Mouse (Mus musculus): ENCODE results near the gene Cldn4. TPM values are rescaled to one million over a fixed set of nuclear protein-coding genes. Genes with fewer than 3 reads are reported as not detected.
"Not testable (repeated sequence)": the region's sequence is repeated elsewhere in the genome, so short reads cannot be mapped to it uniquely, and the experiment has no call there.

Gene Cldn4
- total RNA-seq, 2 experiments from 2014 or later = not detected

GRCm38 (mm10) chr5:134965852-134966821, 19.4 kb upstream of the Cldn4 start:
- peak in 1 of 2 experiments; percentile 61 for DNase-seq (ENCODE audit: extremely low spot score in 1 of 2, low spot score in 2 of 2)
- intact Hi-C loops (cut with DNase I) = loop anchor here (1.0 kb wide), 1 partner anchor 59 kb away; no protein-coding TSS in a partner anchor

GRCm38 (mm10) chr5:134965473-134965851, 18.7 kb upstream of the Cldn4 start:
- peak; percentile 62 to 78 for DNase-seq (ENCODE audit: extremely low spot score in 1 of 2, low spot score in 2 of 2)
- intact Hi-C loops (cut with DNase I) = loop anchor here (1.0 kb wide), 1 partner anchor 58 kb away; no protein-coding TSS in a partner anchor

- intact Hi-C loops (cut with DNase I) = loop anchor here (1.0 kb wide), 1 partner anchor 57 kb away; no protein-coding TSS in a partner anchor
- not testable (repeated sequence) for DNase-seq (ENCODE audit: extremely low spot score in 1 of 2, low spot score in 2 of 2)
These were observed 17.9 kb upstream of the Cldn4 start for GRCm38 (mm10) chr5:134964655-134965054.

GRCm38 (mm10) chr5:134963546-134963945, 16.8 kb upstream of the Cldn4 start:
- intact Hi-C loops (cut with DNase I) = no loop called here
- peak in 1 of 2 experiments; percentile 56 for DNase-seq (ENCODE audit: extremely low spot score in 1 of 2, low spot score in 2 of 2)

- no peak for DNase-seq (ENCODE audit: extremely low spot score in 1 of 2, low spot score in 2 of 2)
- intact Hi-C loops (cut with DNase I) = no loop called here
These were observed 14.8 kb upstream of the Cldn4 start for GRCm38 (mm10) chr5:134961519-134961918.

GRCm38 (mm10) chr5:134960430-134960829, 13.7 kb upstream of the Cldn4 start:
- DNase-seq (ENCODE audit: extremely low spot score in 1 of 2, low spot score in 2 of 2) = no peak
- intact Hi-C loops (cut with DNase I) = no loop called here

- intact Hi-C loops (cut with DNase I) = no loop called here
- no peak for DNase-seq (ENCODE audit: extremely low spot score in 1 of 2, low spot score in 2 of 2)
These were observed 12.4 kb upstream of the Cldn4 start for GRCm38 (mm10) chr5:134959114-134959513.

- DNase-seq (ENCODE audit: extremely low spot score in 1 of 2, low spot score in 2 of 2) = no peak
- intact Hi-C loops (cut with DNase I) = no loop called here
These were observed 8.8 kb upstream of the Cldn4 start for GRCm38 (mm10) chr5:134955491-134955890.

- DNase-seq (ENCODE audit: extremely low spot score in 1 of 2, low spot score in 2 of 2) = peak in 1 of 2 experiments; percentile 60
- intact Hi-C loops (cut with DNase I) = no loop called here
These were observed 4.5 kb upstream of the Cldn4 start for GRCm38 (mm10) chr5:134951053-134951884.

GRCm38 (mm10) chr5:134948085-134948439, 1.3 kb upstream of the Cldn4 start:
- intact Hi-C loops (cut with DNase I) = no loop called here
- no peak for DNase-seq (ENCODE audit: extremely low spot score in 1 of 2, low spot score in 2 of 2)

GRCm38 (mm10) chr5:134947420-134948084, 818 bp upstream of the Cldn4 start:
- no peak for DNase-seq (ENCODE audit: extremely low spot score in 1 of 2, low spot score in 2 of 2)
- intact Hi-C loops (cut with DNase I) = no loop called here

GRCm38 (mm10) chr5:134946063-134946856, 474 bp downstream of the Cldn4 start:
- no peak for DNase-seq (ENCODE audit: extremely low spot score in 1 of 2, low spot score in 2 of 2)
- intact Hi-C loops (cut with DNase I) = no loop called here

- no peak for DNase-seq (ENCODE audit: extremely low spot score in 1 of 2, low spot score in 2 of 2)
- intact Hi-C loops (cut with DNase I) = no loop called here
These were observed 1.3 kb downstream of the Cldn4 start for GRCm38 (mm10) chr5:134945266-134945959.

- intact Hi-C loops (cut with DNase I) = no loop called here
- no peak for DNase-seq (ENCODE audit: extremely low spot score in 1 of 2, low spot score in 2 of 2)
These were observed 2.6 kb downstream of the Cldn4 start for GRCm38 (mm10) chr5:134944179-134944578.

GRCm38 (mm10) chr5:134942740-134943139, 4.0 kb downstream of the Cldn4 start:
- no peak for DNase-seq (ENCODE audit: extremely low spot score in 1 of 2, low spot score in 2 of 2)
- intact Hi-C loops (cut with DNase I) = no loop called here

- intact Hi-C loops (cut with DNase I) = no loop called here
- DNase-seq (ENCODE audit: extremely low spot score in 1 of 2, low spot score in 2 of 2) = no peak
These were observed 5.1 kb downstream of the Cldn4 start for GRCm38 (mm10) chr5:134941472-134942209.

- intact Hi-C loops (cut with DNase I); DNase-seq (ENCODE audit: extremely low spot score in 1 of 2, low spot score in 2 of 2): not testable (repeated sequence)
These were observed 7.2 kb downstream of the Cldn4 start for GRCm38 (mm10) chr5:134939554-134939953.

Measured in left cerebral cortex, postnatal 10 days (tissue).